Mouse (Mus musculus): ENCODE results near the gene Plod3. TPM values are rescaled to one million over a fixed set of nuclear protein-coding genes. Genes with fewer than 3 reads are reported as not detected.

The Plod3 gene
- polyA plus RNA-seq, 1 experiment: 15.3 TPM

- Histone ChIP-seq H3K4me1 (ENCODE audit: control insufficient read depth, insufficient read depth, low read length) (peaks cover 14% of the 10 kb centered on the region), H3K4me3 (ENCODE audit: control insufficient read depth, low read depth, low read length) (peak within 1 kb of the TSS; percentile 94), H3K27ac (ENCODE audit: control insufficient read depth, insufficient read depth, low read depth, low read length) (peak within 1 kb of the TSS; percentile 51), H3K36me3 (ENCODE audit: control insufficient read depth, insufficient read depth, low read length) (no peaks in the 10 kb centered on the region; the same call in 1 of the 2 replicates), H3K27me3 (ENCODE audit: control insufficient read depth, insufficient read depth, low read length) (no peaks in the 10 kb centered on the region)
- TF ChIP-seq POLR2A (IDR thresholded peaks at IDR 0.05; ENCODE audit: control insufficient read depth, low read depth, low read length) (no peak), CTCF (IDR thresholded peaks at IDR 0.05; ENCODE audit: control insufficient read depth, insufficient read depth, insufficient replicate concordance, low read depth, low read length) (no peak)
Observed at GRCm38 (mm10) chr5:136987934-136988271, 1.1 kb downstream of the Plod3 start, which contains the start of gene Znhit1. Gene Znhit1, minus strand, starts transcription at chr5:136988021.

- Histone ChIP-seq H3K4me3 (ENCODE audit: control insufficient read depth, low read depth, low read length) (no peak overlapping the region), H3K4me1 (ENCODE audit: control insufficient read depth, insufficient read depth, low read length) (peaks cover 14% of the 10 kb centered on the region), H3K27me3 (ENCODE audit: control insufficient read depth, insufficient read depth, low read length) (no peaks in the 10 kb centered on the region), H3K36me3 (ENCODE audit: control insufficient read depth, insufficient read depth, low read length) (no peaks in the 10 kb centered on the region; the same call in 1 of the 2 replicates), H3K27ac (ENCODE audit: control insufficient read depth, insufficient read depth, low read depth, low read length) (no peak overlapping the region)
- TF ChIP-seq CTCF (IDR thresholded peaks at IDR 0.05; ENCODE audit: control insufficient read depth, insufficient read depth, insufficient replicate concordance, low read depth, low read length) (no peak), POLR2A (IDR thresholded peaks at IDR 0.05; ENCODE audit: control insufficient read depth, low read depth, low read length) (no peak)
Observed at GRCm38 (mm10) chr5:136988420-136988819, 1.6 kb downstream of the Plod3 start.

GRCm38 (mm10) chr5:136989801-136990200 is 3.0 kb downstream of the Plod3 start:
- H3K36me3 ChIP-seq (ENCODE audit: control insufficient read depth, insufficient read depth, low read length): no peaks in the 10 kb centered on the region
- H3K4me3 ChIP-seq (ENCODE audit: control insufficient read depth, low read depth, low read length): no peak overlapping the region
- peaks cover 14% of the 10 kb centered on the region for H3K4me1 ChIP-seq (ENCODE audit: control insufficient read depth, insufficient read depth, low read length)
- no peak overlapping the region for H3K27ac ChIP-seq (ENCODE audit: control insufficient read depth, insufficient read depth, low read depth, low read length)
- no peak; the same call in 1 of the 2 replicates for TF ChIP-seq POLR2A (IDR thresholded peaks at IDR 0.05; ENCODE audit: control insufficient read depth, low read depth, low read length)
- no peak for TF ChIP-seq CTCF (IDR thresholded peaks at IDR 0.05; ENCODE audit: control insufficient read depth, insufficient read depth, insufficient replicate concordance, low read depth, low read length)
- no peaks in the 10 kb centered on the region for H3K27me3 ChIP-seq (ENCODE audit: control insufficient read depth, insufficient read depth, low read length)

- Histone ChIP-seq H3K4me1 (ENCODE audit: control insufficient read depth, insufficient read depth, low read length) (peaks cover 3% of the 10 kb centered on the region; the same call in 1 of the 2 replicates), H3K27ac (ENCODE audit: control insufficient read depth, insufficient read depth, low read depth, low read length) (no peak overlapping the region), H3K36me3 (ENCODE audit: control insufficient read depth, insufficient read depth, low read length) (no peaks in the 10 kb centered on the region; the same call in 1 of the 2 replicates), H3K4me3 (ENCODE audit: control insufficient read depth, low read depth, low read length) (no peak overlapping the region), H3K27me3 (ENCODE audit: control insufficient read depth, insufficient read depth, low read length) (no peaks in the 10 kb centered on the region)
- TF ChIP-seq POLR2A (IDR thresholded peaks at IDR 0.05; ENCODE audit: control insufficient read depth, low read depth, low read length) (no peak), CTCF (IDR thresholded peaks at IDR 0.05; ENCODE audit: control insufficient read depth, insufficient read depth, insufficient replicate concordance, low read depth, low read length) (no peak)
Observed at GRCm38 (mm10) chr5:136999449-136999848, 12.6 kb downstream of the Plod3 start.

GRCm38 (mm10) chr5:137000612-137001011 is 13.8 kb downstream of the Plod3 start:
- H3K4me3 ChIP-seq (ENCODE audit: control insufficient read depth, low read depth, low read length): no peak overlapping the region
- H3K27ac ChIP-seq (ENCODE audit: control insufficient read depth, insufficient read depth, low read depth, low read length): no peak overlapping the region
- H3K4me1 ChIP-seq (ENCODE audit: control insufficient read depth, insufficient read depth, low read length): peaks cover 3% of the 10 kb centered on the region; the same call in 1 of the 2 replicates
- H3K36me3 ChIP-seq (ENCODE audit: control insufficient read depth, insufficient read depth, low read length): no peaks in the 10 kb centered on the region
- no peak for TF ChIP-seq CTCF (IDR thresholded peaks at IDR 0.05; ENCODE audit: control insufficient read depth, insufficient read depth, insufficient replicate concordance, low read depth, low read length)
- no peak for TF ChIP-seq POLR2A (IDR thresholded peaks at IDR 0.05; ENCODE audit: control insufficient read depth, low read depth, low read length)
- H3K27me3 ChIP-seq (ENCODE audit: control insufficient read depth, insufficient read depth, low read length): no peaks in the 10 kb centered on the region

- no peaks in the 10 kb centered on the region for H3K36me3 ChIP-seq (ENCODE audit: control insufficient read depth, insufficient read depth, low read length)
- H3K27ac ChIP-seq (ENCODE audit: control insufficient read depth, insufficient read depth, low read depth, low read length): no peak overlapping the region
- no peaks in the 10 kb centered on the region for H3K4me1 ChIP-seq (ENCODE audit: control insufficient read depth, insufficient read depth, low read length)
- TF ChIP-seq CTCF (IDR thresholded peaks at IDR 0.05; ENCODE audit: control insufficient read depth, insufficient read depth, insufficient replicate concordance, low read depth, low read length) (no peak), POLR2A (IDR thresholded peaks at IDR 0.05; ENCODE audit: control insufficient read depth, low read depth, low read length) (no peak)
- H3K4me3 ChIP-seq (ENCODE audit: control insufficient read depth, low read depth, low read length): no peak overlapping the region
- H3K27me3 ChIP-seq (ENCODE audit: control insufficient read depth, insufficient read depth, low read length): no peaks in the 10 kb centered on the region
Observed at GRCm38 (mm10) chr5:137007276-137007675, 20.5 kb downstream of the Plod3 start.

GRCm38 (mm10) chr5:137009988-137010387 is 23.2 kb downstream of the Plod3 start:
- no peak overlapping the region for H3K27ac ChIP-seq (ENCODE audit: control insufficient read depth, insufficient read depth, low read depth, low read length)
- H3K36me3 ChIP-seq (ENCODE audit: control insufficient read depth, insufficient read depth, low read length): no peaks in the 10 kb centered on the region
- no peak for TF ChIP-seq CTCF (IDR thresholded peaks at IDR 0.05; ENCODE audit: control insufficient read depth, insufficient read depth, insufficient replicate concordance, low read depth, low read length)
- no peak for TF ChIP-seq POLR2A (IDR thresholded peaks at IDR 0.05; ENCODE audit: control insufficient read depth, low read depth, low read length)
- H3K4me1 ChIP-seq (ENCODE audit: control insufficient read depth, insufficient read depth, low read length): no peaks in the 10 kb centered on the region
- H3K4me3 ChIP-seq (ENCODE audit: control insufficient read depth, low read depth, low read length): no peak overlapping the region
- H3K27me3 ChIP-seq (ENCODE audit: control insufficient read depth, insufficient read depth, low read length): no peaks in the 10 kb centered on the region
